Mouse (Mus musculus) cortical plate, adult 2 months (tissue): ENCODE data around the gene Lrrc28. TPM values are rescaled to one million over a fixed set of nuclear protein-coding genes. Genes with fewer than 3 reads are reported as not detected.

Source experiments
- H3K27ac ChIP-seq: fragments of 200-500 bp; 2 replicates; pipeline ENCODE4 v1.5.1; 2012; ENCODE audit warnings: low read length, control low read depth, inconsistent platforms; ENCODE audit not compliant: insufficient read depth
- H3K4me1 ChIP-seq: fragments of 200-500 bp; 2 replicates; pipeline ENCODE4 v1.6.1; 2011; ENCODE audit warnings: low read length; ENCODE audit not compliant: control insufficient read depth, insufficient read depth
- H3K4me3 ChIP-seq: fragments of 200-500 bp; 2 replicates; pipeline ENCODE4 v1.5.1; 2011; ENCODE audit warnings: mild to moderate bottlenecking, low read length, control low read depth; ENCODE audit not compliant: insufficient read depth
- CTCF ChIP-seq: fragments of 200-500 bp; IDR thresholded peaks from 2 replicates; pipeline ENCODE4 v1.5.1; 2011; ENCODE audit warnings: mild to moderate bottlenecking, control low read depth, low read length; ENCODE audit not compliant: insufficient read depth; ENCODE audit errors: extremely low read depth
- POLR2A ChIP-seq: fragments of 200-500 bp; IDR thresholded peaks from 2 replicates; pipeline ENCODE4 v1.6.1; 2011; ENCODE audit warnings: mild to moderate bottlenecking, low read length, control low read depth; ENCODE audit not compliant: insufficient read depth; ENCODE audit errors: extremely low read depth
- polyA plus RNA-seq: library from polyadenylated mRNA; depleted of rRNA; stranded (reverse); fragments of >200 nt; gene quantifications from 2 replicates; pipeline ENCODE4 v1.2.3, GENCODE M21; 2012

The Lrrc28 gene
- polyA plus RNA-seq, 1 experiment: 43.1 TPM

GRCm38 (mm10) chr7:67629681-67630080 lies 15.4 kb downstream of the Lrrc28 start:
- TF ChIP-seq POLR2A (no peak), CTCF (no peak)
- no peak overlapping the region for H3K27ac ChIP-seq
- H3K4me3 ChIP-seq: no peak overlapping the region
- no peaks in the 10 kb centered on the region for H3K4me1 ChIP-seq

- TF ChIP-seq CTCF: no peak
- no peak for TF ChIP-seq POLR2A
Measured at GRCm38 (mm10) chr7:67626671-67627070, 18.4 kb downstream of the Lrrc28 start.

GRCm38 (mm10) chr7:67622151-67622550 lies 22.9 kb downstream of the Lrrc28 start:
- no peak for TF ChIP-seq CTCF
- no peak for TF ChIP-seq POLR2A
- Histone ChIP-seq H3K27ac (no peak overlapping the region), H3K4me1 (peaks cover 4% of the 10 kb centered on the region; the same call in 1 of the 2 replicates), H3K4me3 (no peak overlapping the region)

More at GRCm38 (mm10) chr7:67626671-67627070, 18.4 kb downstream of the Lrrc28 start:
- Histone ChIP-seq H3K4me1 (peaks cover 2% of the 10 kb centered on the region; the same call in 1 of the 2 replicates), H3K4me3 (no peak overlapping the region), H3K27ac (no peak overlapping the region)

- no peak overlapping the region for H3K27ac ChIP-seq
- peaks cover 4% of the 10 kb centered on the region; the same call in 1 of the 2 replicates for H3K4me1 ChIP-seq
- H3K4me3 ChIP-seq: no peak overlapping the region
- TF ChIP-seq POLR2A: no peak
- peak; percentile 43; the same call in 1 of the 2 replicates for TF ChIP-seq CTCF
Measured at GRCm38 (mm10) chr7:67619836-67620235, 25.2 kb downstream of the Lrrc28 start.

GRCm38 (mm10) chr7:67618316-67618715 lies 26.8 kb downstream of the Lrrc28 start:
- TF ChIP-seq CTCF (no peak), POLR2A (no peak)
- Histone ChIP-seq H3K4me3 (no peak overlapping the region), H3K4me1 (peaks cover 4% of the 10 kb centered on the region; the same call in 1 of the 2 replicates), H3K27ac (no peak overlapping the region)

- Histone ChIP-seq H3K4me3 (no peak overlapping the region), H3K27ac (no peak overlapping the region), H3K4me1 (0 out of 2 replicates have a peak, but pooled peaks cover 1% of the 10 kb centered on the region)
- TF ChIP-seq CTCF: no peak
- TF ChIP-seq POLR2A: no peak
Measured at GRCm38 (mm10) chr7:67617646-67618045, 27.4 kb downstream of the Lrrc28 start.

- TF ChIP-seq CTCF (no peak), POLR2A (no peak)
- Histone ChIP-seq H3K4me3 (no peak overlapping the region), H3K4me1 (0 out of 2 replicates have a peak, but pooled peaks cover 1% of the 10 kb centered on the region), H3K27ac (no peak overlapping the region)
Measured at GRCm38 (mm10) chr7:67616890-67617289, 28.2 kb downstream of the Lrrc28 start.

GRCm38 (mm10) chr7:67614464-67614861 lies 30.6 kb downstream of the Lrrc28 start:
- TF ChIP-seq CTCF: no peak
- no peak for TF ChIP-seq POLR2A
- Histone ChIP-seq H3K4me1 (no peaks in the 10 kb centered on the region), H3K27ac (no peak overlapping the region), H3K4me3 (no peak overlapping the region)

GRCm38 (mm10) chr7:67613795-67614463 lies 31.1 kb downstream of the Lrrc28 start:
- TF ChIP-seq CTCF: no peak
- Histone ChIP-seq H3K4me3 (no peak overlapping the region), H3K27ac (no peak overlapping the region), H3K4me1 (no peaks in the 10 kb centered on the region)

- no peak overlapping the region for H3K4me3 ChIP-seq
- TF ChIP-seq CTCF: no peak
- no peak for TF ChIP-seq POLR2A
Measured at GRCm38 (mm10) chr7:67608348-67609024, 36.6 kb downstream of the Lrrc28 start.

GRCm38 (mm10) chr7:67607669-67608347 lies 37.3 kb downstream of the Lrrc28 start:
- Histone ChIP-seq H3K4me3 (no peak overlapping the region), H3K27ac (no peak overlapping the region), H3K4me1 (peaks cover 1% of the 10 kb centered on the region; the same call in 1 of the 2 replicates)
- TF ChIP-seq POLR2A: no peak

More at GRCm38 (mm10) chr7:67608348-67609024, 36.6 kb downstream of the Lrrc28 start:
- no peak overlapping the region for H3K27ac ChIP-seq
- peaks cover 1% of the 10 kb centered on the region; the same call in 1 of the 2 replicates for H3K4me1 ChIP-seq
